Mouse (Mus musculus): ENCODE data around the gene Cenpf.
"Not testable (repeated sequence)": the region's sequence is repeated elsewhere in the genome, so short reads cannot be mapped to it uniquely, and the experiment has no call there.

Gene Cenpf

DNA sequence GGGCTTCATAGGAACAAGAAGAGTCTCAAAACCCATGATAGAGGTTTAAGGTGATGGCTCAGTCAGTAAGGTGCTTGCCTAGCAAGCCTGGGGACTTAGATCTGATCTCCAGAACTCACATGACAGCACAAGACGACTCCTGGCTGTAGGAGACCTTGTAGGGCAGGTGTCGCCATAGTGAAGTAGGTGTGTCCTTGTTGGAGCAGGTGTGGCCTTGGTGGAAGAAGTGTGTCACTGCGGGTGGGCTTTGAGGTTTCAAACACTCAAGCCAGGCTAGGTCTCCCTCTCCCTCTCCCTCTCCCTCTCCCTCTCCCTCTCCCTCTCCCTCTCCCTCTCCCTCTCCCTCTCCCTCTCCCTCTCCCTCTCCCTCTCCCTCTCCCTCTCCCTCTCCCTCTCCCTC, 4.6 kb upstream of the Cenpf start:
- not testable (repeated sequence) for DNase-seq

DNA sequence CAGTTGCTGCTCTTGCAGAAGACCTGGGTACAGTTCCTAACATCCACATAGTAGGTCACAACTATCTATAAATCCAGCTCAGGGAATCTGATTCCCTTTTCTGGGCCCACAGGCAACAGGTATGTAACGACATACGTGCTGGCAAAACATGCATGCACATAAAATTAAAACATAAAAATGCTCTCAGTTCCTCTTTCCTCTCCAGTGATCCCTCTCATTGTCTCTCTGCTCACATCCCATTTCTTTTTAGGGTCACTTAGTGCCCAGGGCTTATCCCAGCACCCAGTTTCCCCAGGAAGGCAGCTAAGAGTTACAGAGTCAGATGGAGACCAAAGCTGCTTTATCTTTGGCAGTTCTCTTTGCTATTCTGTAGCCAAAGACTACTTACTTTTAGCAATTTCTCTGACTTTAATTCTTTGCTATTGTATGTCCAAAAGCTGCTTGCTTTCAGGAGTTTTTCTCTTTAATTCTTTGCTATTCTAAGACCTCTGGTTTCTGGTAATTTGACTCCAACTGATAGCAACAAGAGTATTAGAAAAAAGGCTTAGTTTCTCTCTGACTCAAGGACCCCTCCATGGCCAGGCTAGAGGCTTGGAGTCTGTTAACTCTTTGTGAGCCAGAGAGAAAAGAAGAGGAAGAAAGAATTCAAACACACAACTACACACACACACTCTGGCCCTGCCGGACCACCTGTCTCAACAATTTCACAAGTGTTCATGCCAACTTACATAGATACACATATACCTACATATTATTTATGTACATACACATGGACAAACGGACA, 1.4 kb upstream of the Cenpf start:
- no peak for DNase-seq

DNA sequence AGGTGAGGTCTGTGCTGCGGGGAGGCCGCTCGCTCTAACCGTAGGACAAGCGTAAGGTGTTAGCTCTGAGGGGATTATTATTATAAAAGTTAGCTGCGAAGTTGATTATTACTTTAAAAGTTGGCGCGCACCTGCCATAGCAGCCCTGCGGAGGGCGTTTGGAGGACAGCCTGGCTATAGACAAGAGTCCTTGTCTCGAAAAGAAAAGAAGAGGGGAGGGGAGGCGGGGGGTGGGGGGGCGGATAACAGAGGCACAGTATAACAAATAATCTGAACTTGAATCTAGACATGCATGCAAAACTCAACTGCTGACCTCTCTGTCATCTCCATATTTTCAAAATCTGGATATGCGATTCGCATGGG, 483 bp upstream of the Cenpf start:
- no peak for DNase-seq

DNA sequence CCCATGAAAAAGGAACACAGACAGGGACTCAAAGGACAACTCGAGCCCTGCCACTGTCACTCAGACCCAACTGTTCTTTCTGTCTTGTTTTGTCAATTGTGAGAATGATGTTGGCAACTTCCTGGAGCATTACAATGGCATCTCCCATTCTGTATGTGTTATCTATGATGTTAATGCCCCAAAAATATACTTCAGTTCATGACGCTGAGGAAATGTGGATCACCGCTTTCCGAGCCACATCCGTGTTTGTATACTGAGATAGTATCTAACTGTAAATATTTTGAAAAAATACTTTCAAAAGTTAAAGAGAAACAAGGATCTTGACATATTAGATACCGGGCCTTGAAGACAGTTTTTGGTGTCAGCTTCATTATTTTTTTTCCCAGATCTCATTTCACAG, 1.9 kb downstream of the Cenpf start:
- DNase-seq: no peak

DNA sequence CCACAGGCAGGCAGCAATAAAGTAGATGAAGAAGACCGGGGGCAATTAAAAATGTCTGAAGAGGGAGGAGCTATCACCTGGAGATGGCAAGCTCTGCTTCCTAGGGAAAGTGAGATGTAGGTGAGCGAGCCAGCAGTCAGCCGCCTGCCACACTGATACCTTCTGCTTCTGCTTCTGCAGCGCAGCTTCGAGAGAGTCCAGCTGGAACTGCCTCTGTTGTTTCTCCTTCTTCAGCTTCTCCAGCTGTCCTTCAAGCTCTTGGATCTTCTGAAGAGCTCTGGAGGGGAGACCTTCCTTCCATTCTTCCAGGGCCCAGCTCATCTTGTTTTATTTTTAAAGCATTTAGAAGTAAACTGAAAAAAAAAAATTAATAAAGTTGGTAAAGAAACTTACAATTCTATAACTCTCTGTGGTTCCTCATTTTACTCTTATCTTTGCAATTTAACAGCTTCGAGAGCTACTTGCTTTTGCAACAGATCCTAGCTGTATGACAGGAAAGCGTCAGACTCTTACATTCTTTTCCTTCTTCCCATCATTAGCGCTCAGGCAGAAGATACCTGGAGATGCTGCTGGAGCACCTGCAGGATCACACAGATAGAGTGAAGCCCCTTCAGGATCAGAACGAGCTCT, 3.0 kb downstream of the Cenpf start:
- no peak for DNase-seq

DNA sequence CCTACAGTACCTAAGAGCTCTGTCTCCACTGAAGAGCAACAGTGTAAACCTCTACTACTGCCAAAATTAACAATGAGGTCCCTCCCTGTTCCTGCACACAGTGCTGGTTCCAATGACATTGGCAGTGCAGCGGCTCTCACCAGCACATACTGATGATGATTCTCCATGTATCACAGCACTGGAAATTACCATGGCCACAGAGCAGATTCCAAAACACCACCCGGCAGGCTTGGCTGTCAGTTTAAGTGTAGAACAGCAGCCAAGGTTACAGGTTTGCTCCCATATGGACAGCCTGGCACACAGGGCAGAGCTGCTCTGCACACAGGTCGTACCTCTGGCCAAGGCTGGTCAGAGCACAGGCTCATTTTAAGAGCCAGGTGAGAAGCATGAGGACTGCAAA, 8.3 kb downstream of the Cenpf start:
- DNase-seq: no peak

DNA sequence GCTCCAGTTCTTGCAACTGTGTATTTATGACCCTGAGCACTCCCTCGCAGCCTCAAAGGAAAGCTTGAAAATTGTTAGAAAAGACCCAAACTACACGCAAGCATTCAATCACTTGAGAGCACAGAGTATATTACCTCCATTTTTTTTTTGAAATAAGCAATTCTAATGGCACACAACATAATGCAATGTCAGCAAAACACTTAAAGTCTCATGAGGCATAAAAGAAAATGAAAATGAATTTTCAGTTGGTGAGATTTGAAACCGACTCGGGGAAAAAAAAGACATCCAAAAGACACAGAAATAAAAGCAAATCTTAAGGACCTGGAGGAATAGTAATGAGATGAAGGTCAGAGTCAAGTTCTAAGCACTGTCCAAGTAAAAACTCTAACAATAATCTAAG, 11.9 kb downstream of the Cenpf start:
- DNase-seq: no peak

DNA sequence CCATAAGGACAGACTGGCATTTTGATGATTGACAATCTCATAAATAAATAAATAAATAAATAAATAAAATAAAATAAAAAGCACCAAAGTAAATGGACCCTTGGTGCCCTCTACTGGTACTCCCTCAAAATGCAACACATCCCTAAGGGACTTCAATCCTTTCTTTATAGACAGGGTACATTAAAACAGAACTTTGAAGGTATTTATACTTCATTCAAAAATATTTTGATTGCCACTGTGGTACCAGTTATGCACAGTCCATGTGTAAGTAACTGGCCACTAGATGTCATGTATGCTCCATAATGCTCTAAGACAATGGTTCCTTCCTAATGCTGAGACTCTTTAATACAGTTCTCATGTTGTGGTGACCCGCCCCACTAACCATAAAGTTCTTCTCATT, 12.5 kb downstream of the Cenpf start:
- peak; percentile 48 to 79 for DNase-seq

DNA sequence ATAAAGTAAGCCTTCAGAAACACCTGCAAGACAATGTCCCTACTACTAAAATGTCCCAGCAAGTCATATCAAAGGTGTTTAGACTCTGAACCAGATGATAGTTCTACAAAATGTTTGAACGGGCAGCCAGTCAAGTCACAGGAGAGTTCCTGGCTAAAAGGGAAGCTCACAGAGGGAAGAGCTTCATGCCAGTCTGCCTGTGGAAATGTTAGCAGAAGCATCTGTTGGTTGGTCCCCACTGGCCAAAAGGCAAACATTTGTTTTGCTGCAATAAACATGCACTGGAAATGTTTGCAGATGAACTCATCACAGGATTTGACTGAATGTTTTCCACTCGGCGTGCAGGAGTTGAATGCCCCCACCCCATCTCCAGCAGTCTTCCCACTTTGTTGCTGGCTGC, 21.9 kb downstream of the Cenpf start:
- no peak for DNase-seq

DNA sequence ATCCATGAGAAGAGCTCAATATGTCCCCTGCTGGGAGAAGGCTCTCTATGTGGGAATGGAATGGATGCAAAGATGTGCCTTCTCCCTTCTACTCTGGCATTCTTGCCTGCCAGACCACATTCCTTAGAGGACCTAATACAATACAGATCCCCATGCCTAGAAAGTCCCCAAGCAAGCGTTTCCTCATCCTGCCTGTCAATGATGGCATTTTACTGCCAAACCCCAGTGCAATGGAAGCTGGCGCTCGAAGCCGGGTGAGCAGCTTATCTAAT, 23.1 kb downstream of the Cenpf start:
- DNase-seq: no peak

DNA sequence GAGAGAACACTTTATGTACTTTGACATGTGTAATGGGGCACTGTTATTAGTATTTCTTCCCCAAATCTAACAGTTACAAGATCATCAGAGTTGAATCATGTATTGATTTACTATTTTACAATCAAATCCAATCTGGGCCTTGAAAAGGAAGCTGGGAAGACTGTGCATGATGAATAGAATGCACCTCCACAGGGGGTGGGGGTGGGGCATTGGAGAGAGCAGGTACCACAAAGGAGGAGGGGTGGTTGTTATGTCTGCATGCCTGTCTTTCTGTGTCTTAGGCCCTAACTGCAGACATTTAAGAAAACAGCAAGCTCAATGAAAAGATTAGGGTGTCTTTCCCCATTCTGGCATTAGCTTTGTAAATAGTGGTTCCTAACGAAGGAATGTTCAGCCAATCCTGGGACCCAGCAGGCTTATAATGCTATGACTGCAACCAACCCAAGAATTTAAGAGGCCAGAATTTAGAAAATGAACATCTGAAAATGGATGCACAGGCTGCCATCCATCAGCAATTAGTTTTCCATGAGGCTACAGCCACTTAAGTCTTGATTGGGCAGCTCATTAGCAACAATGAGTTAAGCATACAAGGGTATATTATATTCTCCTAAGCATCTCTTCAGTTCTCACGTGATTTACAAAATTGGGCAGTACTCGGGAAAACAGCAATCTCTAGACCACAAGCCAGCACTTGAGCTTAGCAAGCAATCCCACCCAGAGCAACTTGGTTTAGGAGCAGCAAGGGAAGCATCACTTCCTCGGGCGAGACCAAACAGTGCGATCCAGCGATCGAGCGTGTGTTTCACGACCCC, 23.6 kb downstream of the Cenpf start:
- no peak for DNase-seq

DNA sequence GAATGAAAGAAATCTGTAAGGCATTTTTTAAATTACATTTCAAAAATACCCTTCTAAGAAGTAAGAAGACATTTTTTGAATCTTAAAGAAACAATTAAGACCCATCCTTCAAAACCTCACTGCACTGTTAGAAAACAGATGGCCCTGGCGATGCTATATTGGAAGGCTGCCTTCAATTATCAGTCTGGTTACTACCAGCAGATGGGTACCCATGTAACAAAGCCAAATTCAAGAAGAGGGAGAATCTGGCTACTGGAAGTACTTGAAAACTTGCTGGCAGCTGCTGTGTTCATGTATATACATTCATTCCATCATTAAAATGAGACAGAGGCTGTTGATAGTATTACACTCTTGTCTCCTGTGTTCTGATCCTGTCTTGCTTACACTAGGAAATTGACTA, 24.4 kb downstream of the Cenpf start:
- DNase-seq: no peak

DNA sequence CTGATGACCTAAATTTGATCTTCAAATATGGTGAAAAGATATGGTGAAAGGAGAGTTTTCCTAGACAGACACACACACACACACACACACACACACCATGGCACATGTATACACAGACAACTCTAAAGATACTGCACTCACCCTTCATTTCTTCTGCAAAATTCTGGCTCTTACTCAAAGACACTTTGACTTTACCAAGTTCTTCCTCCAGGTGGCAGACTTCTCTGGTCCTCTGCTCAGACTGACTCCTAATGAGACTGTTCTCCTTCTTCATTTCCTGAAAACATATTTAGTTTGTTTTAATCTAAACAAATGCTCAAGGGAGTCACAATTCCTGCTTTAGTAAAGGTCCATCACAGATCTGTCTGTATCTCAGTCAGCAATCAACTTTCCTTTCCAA, 26.0 kb downstream of the Cenpf start:
- peak; percentile 49 to 65 for DNase-seq

DNA sequence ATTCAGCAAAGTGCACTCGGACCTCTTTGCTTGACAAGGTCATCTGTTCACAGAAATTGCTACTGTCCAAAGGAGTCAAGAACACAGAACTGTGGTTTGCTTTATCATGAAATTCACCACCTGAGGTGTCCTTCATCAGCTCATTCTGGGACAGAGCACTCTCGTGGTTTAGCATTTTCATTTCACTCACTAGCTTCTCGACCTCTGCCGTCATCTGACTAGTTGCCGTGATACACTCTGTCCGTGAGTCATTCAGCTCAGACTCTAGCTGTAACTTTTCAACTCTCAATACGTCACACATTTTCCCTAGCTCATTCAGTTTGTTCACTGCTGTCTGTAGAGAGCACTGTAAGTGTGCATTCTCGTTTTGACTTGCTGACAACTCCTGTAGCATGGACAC, 30.5 kb downstream of the Cenpf start:
- no peak for DNase-seq

DNA sequence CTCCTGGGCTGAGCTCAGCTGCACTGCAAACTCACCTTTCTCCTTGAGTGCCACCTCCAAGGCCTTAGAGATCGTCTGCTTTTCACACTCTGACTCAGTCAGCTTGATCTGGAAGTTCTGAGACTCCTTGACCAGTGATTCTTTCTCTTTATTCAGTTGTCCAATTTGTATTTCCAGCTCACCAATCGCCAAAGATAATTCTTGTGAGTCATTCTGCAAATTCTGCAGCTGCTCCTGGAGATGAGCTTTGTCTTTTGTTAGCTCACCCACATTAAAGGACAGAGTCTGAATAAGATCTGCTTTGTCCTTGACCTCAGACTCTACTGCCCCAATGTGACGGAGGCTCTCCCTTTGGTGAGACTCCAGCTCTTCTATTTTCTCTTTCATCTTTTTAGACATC, 34.1 kb downstream of the Cenpf start:
- DNase-seq: no peak

DNA sequence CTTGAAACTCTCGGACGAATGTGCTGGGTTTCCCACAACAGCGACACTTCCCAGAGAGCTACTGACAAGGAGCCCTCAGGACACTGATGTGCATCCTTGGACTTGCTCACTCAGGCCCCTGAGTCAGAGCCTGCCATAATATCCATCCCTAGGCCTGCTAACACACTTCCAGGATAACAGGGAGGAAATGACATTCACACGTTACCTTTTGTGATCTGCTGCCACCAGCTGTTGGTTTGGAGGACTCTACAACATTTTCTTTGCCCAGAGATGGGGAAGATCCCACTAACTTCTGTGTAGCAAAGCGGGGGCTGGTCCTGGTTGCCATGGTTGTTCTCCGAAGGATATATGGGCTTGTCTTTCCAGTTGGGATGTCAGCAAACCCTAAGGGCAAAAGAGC, 41.3 kb downstream of the Cenpf start:
- DNase-seq: no peak

DNA sequence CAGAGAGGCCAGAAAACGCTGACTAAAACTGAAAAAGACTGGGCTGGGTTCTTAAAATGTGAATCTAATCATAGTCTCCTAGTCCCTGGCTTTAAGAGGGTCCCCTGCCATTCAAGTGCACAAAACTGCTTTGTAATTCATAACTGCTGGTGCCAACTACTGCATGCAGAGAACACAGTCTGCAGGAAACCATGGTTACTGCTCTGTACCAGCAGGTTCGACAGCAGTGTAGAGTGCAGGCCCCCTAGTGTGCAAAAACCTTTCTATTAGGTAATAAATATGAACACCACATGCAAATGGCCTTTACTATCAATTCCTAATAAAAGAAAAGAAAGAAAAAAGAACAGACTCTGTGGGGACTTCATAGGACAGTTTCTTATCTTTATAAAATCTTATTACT, 42.5 kb downstream of the Cenpf start:
- no peak for DNase-seq

DNA sequence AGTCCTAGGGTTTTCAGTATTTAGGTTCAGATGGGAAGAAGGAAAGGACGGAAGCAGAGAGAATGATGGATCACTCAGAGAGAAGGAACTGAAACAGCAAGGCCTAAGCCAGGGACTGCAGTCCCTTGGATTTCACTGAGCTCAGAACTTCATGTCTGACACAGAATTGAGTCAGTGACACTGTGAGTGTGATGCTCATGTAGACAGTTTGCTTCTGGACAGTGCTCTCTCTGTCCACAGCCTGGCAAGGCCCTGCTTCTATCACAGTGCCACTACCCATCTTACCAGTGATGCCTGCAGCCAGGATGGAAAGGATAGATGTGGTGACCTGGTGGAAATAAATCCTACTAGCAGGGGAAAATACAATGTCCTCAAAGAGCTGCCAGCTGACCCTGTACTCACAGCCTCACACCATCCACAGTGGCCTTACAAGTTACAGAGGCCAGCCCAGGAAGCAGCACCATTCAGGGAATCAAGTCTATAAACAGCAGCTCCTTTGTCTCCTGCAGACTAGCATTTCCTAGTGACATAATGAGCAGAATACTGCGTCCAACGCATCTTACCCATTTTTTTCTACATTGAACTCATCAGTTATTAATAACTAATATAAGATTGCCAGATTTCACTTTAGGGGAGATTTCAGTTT, 43.1 kb downstream of the Cenpf start:
- no peak for DNase-seq

DNA sequence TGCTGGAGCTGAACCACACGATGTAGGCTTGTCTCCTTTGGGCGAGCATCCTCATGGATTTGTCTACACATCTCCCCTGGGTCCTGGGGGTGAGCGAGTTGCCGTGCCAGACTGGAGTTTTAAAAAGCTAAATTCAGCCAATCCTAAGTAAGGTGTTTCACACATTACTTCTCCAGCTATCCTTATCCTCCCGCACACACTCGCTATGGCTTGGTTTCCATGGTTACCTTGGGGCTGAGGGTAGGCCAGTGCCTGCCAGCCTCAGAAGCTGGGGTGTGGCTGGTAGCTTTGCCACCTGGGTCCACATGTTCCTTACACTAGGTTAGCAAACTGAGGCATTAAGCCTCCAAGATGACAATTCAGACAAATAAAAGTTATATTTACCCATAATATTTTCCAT, 48.3 kb downstream of the Cenpf start:
- DNase-seq: no peak

DNA sequence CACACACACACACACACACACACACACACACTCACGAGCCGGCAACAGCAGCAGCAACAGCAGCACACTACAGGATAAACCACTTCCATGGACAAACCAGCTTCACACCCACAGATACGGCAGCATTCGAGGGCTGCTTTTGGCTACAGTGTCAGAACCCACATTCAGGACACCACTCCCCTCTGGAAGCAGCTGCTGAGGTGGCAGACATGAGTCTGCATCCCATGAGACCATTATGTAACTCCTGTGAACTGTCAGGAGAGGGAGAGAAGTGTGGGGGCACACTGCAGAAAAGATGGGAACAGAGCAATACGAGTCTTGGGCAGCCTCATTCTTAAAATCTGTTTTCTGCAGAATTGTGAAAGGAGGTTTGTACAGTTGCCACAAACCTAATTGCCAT, 54.1 kb downstream of the Cenpf start:
- no peak for DNase-seq

DNA sequence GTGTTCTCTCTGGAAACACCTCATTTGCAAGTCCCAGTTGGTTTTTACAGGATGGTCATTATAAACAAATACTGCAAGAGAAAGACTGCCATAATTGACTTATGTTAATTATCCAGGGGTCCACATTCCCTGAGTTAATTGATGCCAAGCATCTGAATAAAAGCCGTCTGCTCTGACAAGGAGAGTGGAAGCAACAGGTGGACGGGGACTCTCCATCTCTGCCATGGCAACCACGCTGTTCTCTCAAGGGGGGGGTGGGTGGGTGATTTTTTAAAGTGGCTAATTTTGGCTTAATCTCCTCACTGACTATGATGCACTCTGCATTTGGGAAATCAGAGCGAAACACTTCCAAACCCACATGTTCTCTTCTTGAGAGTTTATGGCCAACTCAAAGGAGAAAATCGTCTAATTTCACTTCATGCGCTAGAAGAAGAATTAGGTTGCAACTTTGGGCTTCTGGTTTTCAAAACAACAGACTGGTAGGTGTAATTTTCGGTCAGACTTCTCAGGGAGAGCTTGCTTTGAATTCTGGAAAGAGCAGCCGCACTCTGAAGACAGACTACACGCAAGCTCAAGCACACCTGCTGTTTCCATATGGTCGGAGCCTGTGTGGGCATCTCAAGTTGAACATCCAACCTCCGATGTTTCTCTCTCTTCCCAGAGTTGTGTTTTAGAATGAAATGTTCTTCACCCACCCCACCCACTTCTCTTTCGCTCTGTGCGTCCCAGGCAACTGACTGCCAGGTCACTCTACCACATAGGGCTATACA, 55.8 kb downstream of the Cenpf start:
- no peak for DNase-seq

DNA sequence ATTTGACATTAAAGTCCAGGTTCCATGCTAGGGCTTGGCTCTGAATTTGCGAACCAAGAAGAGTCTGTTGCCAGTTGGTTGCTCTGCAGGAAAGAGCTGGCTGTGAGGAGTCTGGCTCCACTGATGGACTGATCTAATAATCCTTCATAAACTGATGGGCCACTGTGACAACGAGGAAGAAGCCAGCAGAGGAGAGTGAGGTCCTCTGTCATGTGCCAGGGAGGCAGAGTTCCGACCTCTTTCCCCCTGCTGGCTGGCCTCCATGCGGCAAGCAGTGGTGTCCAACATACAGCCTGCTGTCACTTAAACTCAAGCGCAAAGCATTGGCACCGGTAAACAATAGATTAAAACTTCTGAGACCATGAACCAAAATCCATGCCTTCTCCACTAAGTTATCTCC, 57.9 kb downstream of the Cenpf start:
- DNase-seq: no peak
